Mouse (Mus musculus) kidney, adult 2 months (tissue): ENCODE results near the gene Themis3. TPM values are rescaled to one million over a fixed set of nuclear protein-coding genes. Genes with fewer than 3 reads are reported as not detected.

Experiments used
- DNase-seq: peaks from one replicate; pipeline ENCODE4 v3.0.0; 2021
- H3K27ac ChIP-seq: fragments of 200-500 bp; 2 replicates; pipeline ENCODE4 v1.5.1; 2012; ENCODE audit warnings: low read depth, low read length, control low read depth, inconsistent platforms; ENCODE audit not compliant: insufficient read depth
- H3K27me3 ChIP-seq: fragments of 200-500 bp; replicated peaks from 2 replicates; pipeline ENCODE4 v1.6.1; 2012; ENCODE audit warnings: mild to moderate bottlenecking, moderate library complexity, low read length, inconsistent platforms; ENCODE audit not compliant: control insufficient read depth, insufficient read depth
- H3K36me3 ChIP-seq: fragments of 200-500 bp; 2 replicates; pipeline ENCODE4 v1.6.1; 2012; ENCODE audit warnings: mild to moderate bottlenecking, moderate library complexity, low read length, inconsistent platforms; ENCODE audit not compliant: control insufficient read depth, insufficient read depth
- H3K4me1 ChIP-seq: fragments of 200-500 bp; 2 replicates; pipeline ENCODE4 v1.6.1; 2011; ENCODE audit warnings: low read length; ENCODE audit not compliant: control insufficient read depth, insufficient read depth
- H3K4me3 ChIP-seq: fragments of 200-500 bp; 2 replicates; pipeline ENCODE4 v1.5.1; 2011; ENCODE audit warnings: mild to moderate bottlenecking, low read depth, low read length, control low read depth; ENCODE audit not compliant: insufficient read depth
- CTCF ChIP-seq: fragments of 200-500 bp; conservative IDR thresholded peaks from 2 replicates; pipeline ENCODE4 v1.5.1; 2011; ENCODE audit warnings: low read depth, mild to moderate bottlenecking, control low read depth, low read length, moderate library complexity, mixed read lengths; ENCODE audit not compliant: insufficient read depth, insufficient read length
- POLR2A ChIP-seq: fragments of 200-500 bp; IDR thresholded peaks from one replicate; pipeline ENCODE4 v1.6.1; 2011; ENCODE audit warnings: low read depth, low read length, control low read depth
- WGBS: fragments of 180-500 bp; shearing (Covaris S2); methylation state at CpG from one replicate; pipeline ENCODE4 v1.1.7; 2018; 5-methylcytosine and 5-hydroxymethylcytosine counted together
- polyA plus RNA-seq: library from polyadenylated mRNA; depleted of rRNA; stranded (reverse); fragments of >200 nt; gene quantifications from 2 replicates; pipeline ENCODE4 v1.2.3, GENCODE M21; 2012

Themis3 gene
- polyA plus RNA-seq, 1 experiment = not detected

- DNase-seq = no peak
- no peak overlapping the region for H3K4me3 ChIP-seq
- no peak for TF ChIP-seq CTCF
- TF ChIP-seq POLR2A = no peak
- no peaks in the 10 kb centered on the region for H3K36me3 ChIP-seq
- H3K27me3 ChIP-seq = no peaks in the 10 kb centered on the region
- H3K27ac ChIP-seq = no peak overlapping the region
- no peaks in the 10 kb centered on the region for H3K4me1 ChIP-seq
- 79% methylated on average over 6 of the region's 6 CpGs for WGBS
Measured at GRCm38 (mm10) chr17:66577507-66577906, 16.9 kb downstream of the Themis3 start.

- Histone ChIP-seq H3K4me3 (no peak overlapping the region), H3K36me3 (no peaks in the 10 kb centered on the region), H3K27me3 (no peaks in the 10 kb centered on the region), H3K27ac (no peak overlapping the region), H3K4me1 (no peaks in the 10 kb centered on the region)
- 63% methylated on average over 4 of the region's 4 CpGs for WGBS
- DNase-seq = peak; percentile 14
- TF ChIP-seq CTCF (no peak), POLR2A (no peak)
Measured at GRCm38 (mm10) chr17:66572677-66573060, 21.8 kb downstream of the Themis3 start.

GRCm38 (mm10) chr17:66571860-66572676 lies 22.4 kb downstream of the Themis3 start:
- Histone ChIP-seq H3K27me3 (no peaks in the 10 kb centered on the region), H3K4me1 (no peaks in the 10 kb centered on the region), H3K27ac (no peak overlapping the region), H3K4me3 (no peak overlapping the region), H3K36me3 (no peaks in the 10 kb centered on the region)
- TF ChIP-seq CTCF = no peak
- TF ChIP-seq POLR2A = no peak
- 77% methylated on average over 11 of the region's 11 CpGs for WGBS
- DNase-seq = no peak

DNA sequence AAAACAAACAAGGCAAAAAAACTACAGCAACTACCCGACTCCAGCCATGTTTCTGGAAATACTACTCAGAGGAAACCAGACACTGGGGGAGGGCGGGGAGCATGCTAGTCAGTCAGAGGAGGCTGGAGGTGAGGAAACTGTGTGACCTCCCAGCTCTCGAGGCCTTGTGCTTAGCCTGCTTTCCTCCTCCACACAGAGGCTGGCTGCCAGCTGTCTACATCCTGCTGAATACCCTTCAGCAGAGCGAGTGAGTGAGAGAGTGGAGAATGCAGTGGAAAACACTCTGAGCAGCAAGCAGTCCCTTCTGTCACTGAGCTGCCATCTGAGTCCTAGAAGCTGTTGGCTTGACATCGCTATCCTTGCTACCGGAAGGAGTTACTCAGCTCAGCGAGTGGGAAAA lies 30.2 kb downstream of the Themis3 start:
- H3K27me3 ChIP-seq = no peaks in the 10 kb centered on the region
- no peak for DNase-seq
- no peaks in the 10 kb centered on the region for H3K4me1 ChIP-seq
- no peaks in the 10 kb centered on the region for H3K36me3 ChIP-seq
- 44% methylated on average over 7 of the region's 7 CpGs for WGBS
- no peak overlapping the region for H3K27ac ChIP-seq
- H3K4me3 ChIP-seq = no peak overlapping the region
- TF ChIP-seq POLR2A = no peak
- TF ChIP-seq CTCF = no peak

GRCm38 (mm10) chr17:66563551-66563950 lies 30.9 kb downstream of the Themis3 start:
- Histone ChIP-seq H3K4me3 (no peak overlapping the region), H3K27me3 (no peaks in the 10 kb centered on the region), H3K36me3 (no peaks in the 10 kb centered on the region), H3K4me1 (no peaks in the 10 kb centered on the region), H3K27ac (no peak overlapping the region)
- no peak for DNase-seq
- no peak for TF ChIP-seq CTCF
- no peak for TF ChIP-seq POLR2A
- 25% methylated on average over 1 of the region's 1 CpGs for WGBS

GRCm38 (mm10) chr17:66561380-66561779 lies 33.0 kb downstream of the Themis3 start:
- no peak overlapping the region for H3K4me3 ChIP-seq
- DNase-seq = no peak
- WGBS = 40% methylated on average over 2 of the region's 2 CpGs

DNA sequence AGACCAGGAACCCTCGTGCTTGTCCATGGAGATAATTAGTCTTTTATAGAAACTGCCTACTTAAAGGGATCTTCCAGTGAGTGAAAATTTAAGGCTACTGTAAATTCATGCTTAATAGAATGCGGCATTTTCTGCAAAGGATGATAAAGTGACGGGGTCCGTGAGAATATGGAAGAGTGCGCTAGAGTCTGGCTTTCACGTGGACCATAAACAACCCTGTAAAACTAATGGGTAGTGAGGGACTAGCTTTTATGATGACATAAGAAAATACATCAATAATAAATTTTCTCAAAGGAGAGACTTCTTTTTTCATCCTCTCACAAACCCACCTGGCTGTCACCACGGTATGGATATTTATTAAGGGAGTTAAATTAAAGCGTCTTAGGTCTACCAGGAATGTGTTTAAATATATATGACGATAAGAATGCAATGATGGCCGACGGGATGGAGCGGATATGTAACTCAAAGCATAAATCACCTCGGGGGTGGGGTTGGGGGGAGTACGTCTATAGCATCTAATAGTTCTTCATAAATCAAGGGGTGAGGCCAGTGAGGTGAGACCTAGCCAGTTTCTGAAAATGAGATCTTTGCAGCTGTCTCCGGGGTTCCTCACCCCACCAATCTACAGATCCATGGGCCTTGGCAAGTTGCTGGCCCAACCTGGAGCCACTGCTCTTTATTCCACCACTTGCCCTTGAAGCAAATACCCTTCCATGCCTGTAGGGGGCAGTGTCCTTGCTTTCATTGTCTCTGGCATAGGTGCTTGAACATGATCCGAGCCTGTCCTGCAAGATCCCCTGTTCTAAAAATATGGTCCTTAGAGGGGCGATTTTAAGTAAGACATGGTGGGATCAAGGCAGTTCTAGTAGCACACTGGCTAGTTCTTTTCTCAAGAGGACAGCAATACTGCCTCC lies 35.8 kb downstream of the Themis3 start:
- Histone ChIP-seq H3K27me3 (no peaks in the 10 kb centered on the region), H3K4me3 (no peak overlapping the region), H3K4me1 (no peaks in the 10 kb centered on the region), H3K27ac (no peak overlapping the region), H3K36me3 (no peaks in the 10 kb centered on the region)
- DNase-seq = no peak
- WGBS = 80% methylated on average over 17 of the region's 17 CpGs
- TF ChIP-seq CTCF (peak; percentile 23; the same call in 1 of the 2 replicates), POLR2A (no peak)

More at GRCm38 (mm10) chr17:66561380-66561779, 33.0 kb downstream of the Themis3 start:
- no peak for TF ChIP-seq CTCF
- no peak for TF ChIP-seq POLR2A
- Histone ChIP-seq H3K36me3 (no peaks in the 10 kb centered on the region), H3K27ac (no peak overlapping the region), H3K4me1 (no peaks in the 10 kb centered on the region), H3K27me3 (no peaks in the 10 kb centered on the region)
